Mouse (Mus musculus) brain, embryonic 14.5 days (tissue): ENCODE results near the gene Snurf. TPM values are rescaled to one million over a fixed set of nuclear protein-coding genes. Genes with fewer than 3 reads are reported as not detected.
A peak's percentile ranks its signal among the peaks of the same experiment; 100 is the strongest.

Source experiments
- DNase-seq: peaks from one replicate; pipeline ENCODE4 v3.0.0-alpha.2; 2011; ENCODE audit warnings: low read depth
- CTCF ChIP-seq: fragments of 200-500 bp; IDR thresholded peaks from 2 replicates; pipeline ENCODE4 v1.5.1; 2012; ENCODE audit warnings: inconsistent platforms, mild to moderate bottlenecking, moderate library complexity, borderline replicate concordance; ENCODE audit not compliant: insufficient read depth, insufficient read length; ENCODE audit errors: extremely low read depth
- POLR2A ChIP-seq: fragments of 200-500 bp; IDR thresholded peaks from 2 replicates; pipeline ENCODE4 v1.6.1; 2012; ENCODE audit warnings: mild to moderate bottlenecking, inconsistent platforms, borderline replicate concordance; ENCODE audit not compliant: poor library complexity, insufficient read depth, insufficient read length, severe bottlenecking; ENCODE audit errors: extremely low read depth
- polyA plus RNA-seq: library from polyadenylated mRNA; depleted of rRNA; stranded (reverse); fragments of >200 nt; gene quantifications from 2 replicates; pipeline ENCODE4 v1.2.3, GENCODE M21; 2012; rRNA removed

Gene Snurf
- not detected in 2 replicates for polyA plus RNA-seq

GRCm38 (mm10) chr7:60004606-60005330 lies at the start of gene Snurf, which contains the start of gene Gm38393:
Gene Snurf, minus strand, starts transcription at chr7:60005049.
Gene Gm38393, minus strand, starts transcription at chr7:60005064.
- peak; percentile 53; the same call in 1 of the 2 replicates for TF ChIP-seq POLR2A
- no peak for TF ChIP-seq CTCF
- peak; percentile 90 for DNase-seq

- peak; percentile 89 for DNase-seq
- TF ChIP-seq POLR2A: no peak
- no peak for TF ChIP-seq CTCF
Measured at GRCm38 (mm10) chr7:60047481-60048201, 42.8 kb upstream of the Snurf start.

GRCm38 (mm10) chr7:60013186-60013585 lies 8.3 kb upstream of the Snurf start:
- DNase-seq: no peak

GRCm38 (mm10) chr7:60007727-60008360 lies 3.0 kb upstream of the Snurf start:
- peak; percentile 44 for DNase-seq
- TF ChIP-seq CTCF: no peak
- no peak for TF ChIP-seq POLR2A

More at GRCm38 (mm10) chr7:60013186-60013585, 8.3 kb upstream of the Snurf start:
- TF ChIP-seq CTCF (no peak), POLR2A (no peak)

GRCm38 (mm10) chr7:60006262-60006661 lies 1.4 kb upstream of the Snurf start:
- peak; percentile 5 for DNase-seq
- TF ChIP-seq POLR2A: no peak
- TF ChIP-seq CTCF: no peak

GRCm38 (mm10) chr7:60003921-60004605 lies 786 bp downstream of the Snurf start:
- TF ChIP-seq CTCF (no peak), POLR2A (no peak)
- DNase-seq: peak; percentile 87

- DNase-seq: peak; percentile 93
- TF ChIP-seq POLR2A (no peak), CTCF (no peak)
Measured at GRCm38 (mm10) chr7:60003006-60003865, 1.6 kb downstream of the Snurf start.

GRCm38 (mm10) chr7:59978646-59979045 lies 26.2 kb downstream of the Snurf start:
- TF ChIP-seq POLR2A (no peak), CTCF (no peak)
- DNase-seq: no peak

Other genes with a start within 250 kb of the Snurf start
- 12.7 and 16.3 TPM in 2 replicates for gene Gm38393, start within 50 bp of the Snurf start, polyA plus RNA-seq
- gene Snrpn, start 135.2 kb upstream of the Snurf start, polyA plus RNA-seq: 382 and 484 TPM in 2 replicates